In genomic region chr3:76147846-76148245, GRCm38 (mm10) we compare ENCODE assay signal across 14 mouse cellular contexts.
A peak's percentile ranks its signal among the peaks of the same experiment; 100 is the strongest.
DNase-seq lines count a peak whose midpoint lies in the region.
"Had no signal": no experiment of that assay in that cellular context is flagged by ENCODE, and none has a peak within 500 bp of the region (broad histone marks: within the 10 kb centered on the region; RNA-seq: fewer than 3 reads in every experiment).

No protein-coding gene starts in this region.

- DNase-seq in adrenal gland, postnatal 10 days, result peak; percentile 4
- DNase-seq in adrenal gland, adult (ENCODE audit: inconsistent age in 2 of 2, low spot score in 1 of 2), result no peak
- peak; percentile 1 for DNase-seq in adrenal gland, postnatal 25 days
- no peak for DNase-seq in adrenal gland, postnatal 4 days (ENCODE audit: low spot score in 2 of 2)
- peak; percentile 3 for DNase-seq in thymus, postnatal 4 days
- no peak for DNase-seq in thymus, postnatal 0 days (ENCODE audit: low spot score)
- DNase-seq: adrenal gland, adult 8-10 months; B cell, adult 2 months; cerebellum, adult 11-12 months; cerebellum, adult 2 months; cerebellum, adult 9-10 months; cerebellum, postnatal 10 days; cerebellum, postnatal 25 days; forebrain, postnatal 0 days had no signal

Comparison
In these comparisons a context has a peak if more than half of its experiments do, and no peak if none do; other contexts are left out.
1. DNase-seq: peak in adrenal gland, postnatal 10 days (single experiment), adrenal gland, postnatal 25 days (single experiment) and thymus, postnatal 4 days (single experiment); none in adrenal gland, adult (0 of 2), adrenal gland, postnatal 4 days (0 of 2) and thymus, postnatal 0 days (single experiment).